ENCODE assay signal across 23 mouse cellular contexts in the genomic region with DNA sequence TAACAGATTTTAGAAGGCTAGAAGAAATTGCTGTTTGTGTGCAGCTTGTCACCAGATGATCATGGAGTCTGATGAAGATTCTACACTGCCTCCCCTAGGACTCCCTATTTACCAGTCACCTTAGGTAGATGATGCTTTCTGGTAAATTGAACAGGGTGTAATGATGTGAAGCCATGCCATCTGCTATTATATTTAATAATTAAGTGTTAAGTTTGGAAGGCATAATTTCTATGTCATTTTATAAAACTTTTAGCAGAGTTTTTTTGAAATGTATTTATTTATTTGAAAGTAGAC. TPM values are rescaled to one million over a fixed set of nuclear protein-coding genes. Genes with fewer than 3 reads are reported as not detected.
A peak's percentile ranks its signal among the peaks of the same experiment; 100 is the strongest.
DNase-seq lines count a peak whose midpoint lies in the region; ATAC-seq and TF ChIP-seq lines count a peak whose summit lies in the region.
"Had no signal": no experiment of that assay in that cellular context is flagged by ENCODE, and none has a peak within 500 bp of the region (broad histone marks: within the 10 kb centered on the region; RNA-seq: fewer than 3 reads in every experiment).

No protein-coding gene starts in this region.

- no peaks in the 10 kb centered on the region for H3K27me3 ChIP-seq in forebrain, embryonic 13.5 days
- H3K27me3 ChIP-seq in forebrain, embryonic 14.5 days (replicated peaks; ENCODE audit: control insufficient read depth, insufficient read depth, low read length) = no peaks in the 10 kb centered on the region
- no peaks in the 10 kb centered on the region for H3K27me3 ChIP-seq in hindbrain, embryonic 14.5 days (ENCODE audit: control insufficient read depth, insufficient read depth, low read length)
- no peaks in the 10 kb centered on the region for H3K27me3 ChIP-seq in hindbrain, embryonic 16.5 days (replicated peaks; ENCODE audit: control insufficient read depth, insufficient read depth, low read length)
- H3K27me3 ChIP-seq in midbrain, embryonic 13.5 days = no peaks in the 10 kb centered on the region
- H3K27me3 ChIP-seq in midbrain, embryonic 16.5 days (ENCODE audit: control insufficient read depth, insufficient read depth, low read depth, low read length) = no peaks in the 10 kb centered on the region
- H3K27me3 ChIP-seq in hindbrain, postnatal 0 days (ENCODE audit: insufficient read depth, low read length) = no peaks in the 10 kb centered on the region
- H3K27me3 ChIP-seq: CH12.LX; intestine, embryonic 15.5 days; Patski had no signal

- no peaks in the 10 kb centered on the region for H3K9me3 ChIP-seq in forebrain, embryonic 13.5 days (replicated peaks)
- no peaks in the 10 kb centered on the region for H3K9me3 ChIP-seq in forebrain, embryonic 14.5 days (replicated peaks; ENCODE audit: control insufficient read depth, low read length)
- no peaks in the 10 kb centered on the region for H3K9me3 ChIP-seq in hindbrain, embryonic 14.5 days (ENCODE audit: control insufficient read depth, low read length)
- no peaks in the 10 kb centered on the region for H3K9me3 ChIP-seq in hindbrain, embryonic 16.5 days (ENCODE audit: control insufficient read depth, low read length)
- no peaks in the 10 kb centered on the region for H3K9me3 ChIP-seq in midbrain, embryonic 13.5 days
- H3K9me3 ChIP-seq in midbrain, embryonic 16.5 days (replicated peaks; ENCODE audit: control insufficient read depth, low read length, poor library complexity, severe bottlenecking) = no peaks in the 10 kb centered on the region
- H3K9me3 ChIP-seq in hindbrain, postnatal 0 days (ENCODE audit: low read length) = no peaks in the 10 kb centered on the region
- H3K9me3 ChIP-seq: forebrain, embryonic 10.5 days; G1E; intestine, embryonic 15.5 days had no signal

- H3K9ac ChIP-seq in forebrain, embryonic 13.5 days = no peak overlapping the region
- H3K9ac ChIP-seq in forebrain, embryonic 14.5 days (ENCODE audit: low read length) = no peak overlapping the region
- H3K9ac ChIP-seq in hindbrain, embryonic 14.5 days = no peak overlapping the region
- H3K9ac ChIP-seq in hindbrain, embryonic 16.5 days (ENCODE audit: low read depth, low read length) = no peak overlapping the region
- H3K9ac ChIP-seq in midbrain, embryonic 13.5 days (replicated peaks) = no peak overlapping the region
- H3K9ac ChIP-seq in midbrain, embryonic 16.5 days (ENCODE audit: low read depth, low read length) = no peak overlapping the region
- no peak overlapping the region for H3K9ac ChIP-seq in hindbrain, postnatal 0 days (replicated peaks; ENCODE audit: low read length)
- H3K9ac ChIP-seq: forebrain, postnatal 0 days; intestine, embryonic 15.5 days had no signal

- peaks cover 27% of the 10 kb centered on the region for H3K4me1 ChIP-seq in forebrain, embryonic 13.5 days
- H3K4me1 ChIP-seq in forebrain, embryonic 14.5 days (ENCODE audit: control insufficient read depth, insufficient read depth, low read length) = no peaks in the 10 kb centered on the region; the same call in 1 of the 2 replicates
- H3K4me1 ChIP-seq in hindbrain, embryonic 14.5 days (replicated peaks; ENCODE audit: control insufficient read depth, insufficient read depth, low read length) = 0 out of 2 replicates have a peak, but pooled peaks cover 6% of the 10 kb centered on the region
- no peaks in the 10 kb centered on the region for H3K4me1 ChIP-seq in hindbrain, embryonic 16.5 days (ENCODE audit: control insufficient read depth, insufficient read depth, low read depth, low read length)
- peaks cover 6% of the 10 kb centered on the region for H3K4me1 ChIP-seq in midbrain, embryonic 13.5 days (replicated peaks)
- no peaks in the 10 kb centered on the region for H3K4me1 ChIP-seq in midbrain, embryonic 16.5 days (ENCODE audit: control insufficient read depth, insufficient read depth, low read length)
- H3K4me1 ChIP-seq in hindbrain, postnatal 0 days (ENCODE audit: insufficient read depth, low read length) = no peaks in the 10 kb centered on the region
- H3K4me1 ChIP-seq: intestine, embryonic 15.5 days had no signal

- ATAC-seq in forebrain, embryonic 13.5 days = peak; percentile 73
- ATAC-seq in forebrain, embryonic 14.5 days = no peak
- ATAC-seq in hindbrain, embryonic 14.5 days (ENCODE audit: low FRiP score) = 0 out of 2 replicates have a peak, but pooled peaks have one; percentile 44
- no peak for ATAC-seq in hindbrain, embryonic 16.5 days
- ATAC-seq in midbrain, embryonic 13.5 days = 0 out of 2 replicates have a peak, but pooled peaks have one; percentile 49
- ATAC-seq in midbrain, embryonic 16.5 days = no peak
- ATAC-seq in hindbrain, postnatal 0 days = peak; percentile 32; the same call in 1 of the 2 replicates
- ATAC-seq: intestine, embryonic 15.5 days; Patski had no signal

- DNase-seq in forebrain, embryonic 14.5 days (ENCODE audit: low spot score) = no peak
- no peak for DNase-seq in hindbrain, embryonic 14.5 days (ENCODE audit: low spot score)
- DNase-seq in hindbrain, postnatal 0 days (ENCODE audit: low spot score) = no peak
- DNase-seq: adrenal gland, postnatal 10 days; adrenal gland, postnatal 36 days; B cell, adult 2 months; cerebellum, adult 18-20 months; cerebellum, adult 9-10 months; cerebellum, postnatal 14 days; forebrain, postnatal 0 days; gastrocnemius, adult 2 months; gastrocnemius, postnatal 14 days; heart, adult 11 months had no signal

- no peak overlapping the region for H3K27ac ChIP-seq in forebrain, embryonic 13.5 days
- H3K27ac ChIP-seq in forebrain, embryonic 14.5 days (ENCODE audit: low read depth, low read length) = no peak overlapping the region
- H3K27ac ChIP-seq in hindbrain, embryonic 14.5 days = no peak overlapping the region
- no peak overlapping the region for H3K27ac ChIP-seq in hindbrain, embryonic 16.5 days (ENCODE audit: low read depth, low read length)
- H3K27ac ChIP-seq in midbrain, embryonic 13.5 days = no peak overlapping the region
- H3K27ac ChIP-seq in midbrain, embryonic 16.5 days (ENCODE audit: low read length) = no peak overlapping the region
- H3K27ac ChIP-seq in hindbrain, postnatal 0 days = no peak overlapping the region
- H3K27ac ChIP-seq: forebrain, embryonic 10.5 days; gastrocnemius, adult 2 months; intestine, embryonic 15.5 days had no signal

- TF ChIP-seq CTCF in hindbrain, postnatal 0 days (IDR thresholded peaks at IDR 0.05; ENCODE audit: low read depth) = no peak

- H3K4me3 ChIP-seq in forebrain, embryonic 13.5 days = no peak overlapping the region
- H3K4me3 ChIP-seq in forebrain, embryonic 14.5 days (ENCODE audit: low read depth, low read length) = no peak overlapping the region
- no peak overlapping the region for H3K4me3 ChIP-seq in hindbrain, embryonic 14.5 days (replicated peaks; ENCODE audit: low read length)
- no peak overlapping the region for H3K4me3 ChIP-seq in hindbrain, embryonic 16.5 days (ENCODE audit: low read length)
- H3K4me3 ChIP-seq in midbrain, embryonic 13.5 days (replicated peaks) = no peak overlapping the region
- no peak overlapping the region for H3K4me3 ChIP-seq in midbrain, embryonic 16.5 days (ENCODE audit: low read depth, low read length)
- no peak overlapping the region for H3K4me3 ChIP-seq in hindbrain, postnatal 0 days (ENCODE audit: low read length)
- H3K4me3 ChIP-seq: forebrain, embryonic 10.5 days; gastrocnemius, adult 2 months; intestine, embryonic 15.5 days had no signal

- H3K36me3 ChIP-seq in forebrain, embryonic 13.5 days (ENCODE audit: poor library complexity, severe bottlenecking) = no peaks in the 10 kb centered on the region
- no peaks in the 10 kb centered on the region for H3K36me3 ChIP-seq in forebrain, embryonic 14.5 days (ENCODE audit: control insufficient read depth, insufficient read depth, low read length)
- no peaks in the 10 kb centered on the region for H3K36me3 ChIP-seq in hindbrain, embryonic 14.5 days (replicated peaks; ENCODE audit: control insufficient read depth, insufficient read depth)
- no peaks in the 10 kb centered on the region for H3K36me3 ChIP-seq in hindbrain, embryonic 16.5 days (ENCODE audit: control insufficient read depth, insufficient read depth, low read length)
- no peaks in the 10 kb centered on the region for H3K36me3 ChIP-seq in midbrain, embryonic 13.5 days
- no peaks in the 10 kb centered on the region for H3K36me3 ChIP-seq in midbrain, embryonic 16.5 days (ENCODE audit: control insufficient read depth, insufficient read depth, low read length)
- no peaks in the 10 kb centered on the region for H3K36me3 ChIP-seq in hindbrain, postnatal 0 days (ENCODE audit: insufficient read depth, low read length)
- H3K36me3 ChIP-seq: forebrain, embryonic 10.5 days; intestine, embryonic 15.5 days had no signal

- no peak overlapping the region for H3K4me2 ChIP-seq in forebrain, embryonic 13.5 days
- H3K4me2 ChIP-seq in forebrain, embryonic 14.5 days (ENCODE audit: low read length) = no peak overlapping the region
- H3K4me2 ChIP-seq in hindbrain, embryonic 14.5 days (replicated peaks) = no peak overlapping the region
- no peak overlapping the region for H3K4me2 ChIP-seq in hindbrain, embryonic 16.5 days (ENCODE audit: low read length)
- H3K4me2 ChIP-seq in midbrain, embryonic 13.5 days (replicated peaks) = no peak overlapping the region
- H3K4me2 ChIP-seq in midbrain, embryonic 16.5 days (ENCODE audit: low read length) = no peak overlapping the region
- no peak overlapping the region for H3K4me2 ChIP-seq in hindbrain, postnatal 0 days (ENCODE audit: low read depth, low read length)
- H3K4me2 ChIP-seq: heart, embryonic 11.5 days; intestine, embryonic 15.5 days had no signal

RNA-seq across cellular contexts. Expression of gene Rhbdd1, which starts 13.6 kb away (rescaled TPM):
- polyA plus RNA-seq in forebrain, embryonic 13.5 days (2015; fragmentation: Nextera tagmentation; extraction: Ambion mirVana) = 5.7 and 6.3 TPM in 2 replicates
- 4.0 and 4.2 TPM in 2 replicates for polyA plus RNA-seq in forebrain, embryonic 14.5 days (2014; fragmentation: Nextera tagmentation; extraction: Ambion mirVana)
- polyA plus RNA-seq in hindbrain, embryonic 14.5 days (2014; fragmentation: Nextera tagmentation; extraction: Ambion mirVana) = 2.6 and 3.1 TPM in 2 replicates
- 3.8 and 4.5 TPM in 2 replicates for polyA plus RNA-seq in hindbrain, embryonic 16.5 days (2015; fragmentation: Nextera tagmentation; extraction: Ambion mirVana)
- 4.8 and 6.2 TPM in 2 replicates for polyA plus RNA-seq in midbrain, embryonic 13.5 days (2015; fragmentation: Nextera tagmentation; extraction: Ambion mirVana)
- 3.8 and 4.5 TPM in 2 replicates for polyA plus RNA-seq in midbrain, embryonic 16.5 days (2015; fragmentation: Nextera tagmentation; extraction: Ambion mirVana)
- total RNA-seq in hindbrain, postnatal 0 days (2014; rRNA removed) = 3.8 and 5.1 TPM in 2 replicates
- 2.7 and 3.2 TPM in 2 replicates for polyA plus RNA-seq in hindbrain, postnatal 0 days (2015; fragmentation: Nextera tagmentation; extraction: Ambion mirVana)

RNA-seq across cellular contexts. Expression of gene Irs1, which starts 38.7 kb away (rescaled TPM):
- 9.0 and 10.7 TPM in 2 replicates for polyA plus RNA-seq in forebrain, embryonic 13.5 days (2015; fragmentation: Nextera tagmentation; extraction: Ambion mirVana)
- 6.3 and 7.7 TPM in 2 replicates for polyA plus RNA-seq in forebrain, embryonic 14.5 days (2014; fragmentation: Nextera tagmentation; extraction: Ambion mirVana)
- 10.2 and 11.2 TPM in 2 replicates for polyA plus RNA-seq in hindbrain, embryonic 14.5 days (2014; fragmentation: Nextera tagmentation; extraction: Ambion mirVana)
- 7.2 and 9.6 TPM in 2 replicates for polyA plus RNA-seq in hindbrain, embryonic 16.5 days (2015; fragmentation: Nextera tagmentation; extraction: Ambion mirVana)
- polyA plus RNA-seq in midbrain, embryonic 13.5 days (2015; fragmentation: Nextera tagmentation; extraction: Ambion mirVana) = 6.6 and 7.9 TPM in 2 replicates
- 7.9 and 8.9 TPM in 2 replicates for polyA plus RNA-seq in midbrain, embryonic 16.5 days (2015; fragmentation: Nextera tagmentation; extraction: Ambion mirVana)
- 66.7 and 67.2 TPM in 2 replicates for total RNA-seq in hindbrain, postnatal 0 days (2014; rRNA removed)
- 5.9 and 6.3 TPM in 2 replicates for polyA plus RNA-seq in hindbrain, postnatal 0 days (2015; fragmentation: Nextera tagmentation; extraction: Ambion mirVana)
- total RNA-seq: CH12.LX had no signal
- polyA plus RNA-seq: G1E had no signal

Comparison
In these comparisons a context has a peak if more than half of its experiments do, and no peak if none do; other contexts are left out.
1. ATAC-seq: peak in forebrain, embryonic 13.5 days (single experiment), hindbrain, embryonic 14.5 days (single experiment), midbrain, embryonic 13.5 days (single experiment) and hindbrain, postnatal 0 days (single experiment); none in forebrain, embryonic 14.5 days (single experiment), hindbrain, embryonic 16.5 days (single experiment) and midbrain, embryonic 16.5 days (single experiment).